Mouse (Mus musculus) liver, adult (tissue): ENCODE measurements around the gene Gm11116.
"Not testable (repeated sequence)": the region's sequence is repeated elsewhere in the genome, so short reads cannot be mapped to it uniquely, and the experiment has no call there.

ENCODE experiments used
- GATA4 ChIP-seq: IDR thresholded peaks from 2 replicates; pipeline ENCODE4 v1.6.1; 2014; ENCODE audit warnings: mild to moderate bottlenecking, low read length; ENCODE audit not compliant: insufficient replicate concordance

The Gm11116 gene

GRCm38 (mm10) chr5:88111430-88111829 is at the start of gene Gm11116:
TSS of gene Gm11116 (minus strand) at chr5:88111530.
- no peak for TF ChIP-seq GATA4

- TF ChIP-seq GATA4, result no peak
These were observed 42.7 kb upstream of the Gm11116 start, which contains the start of gene Gm11115 for GRCm38 (mm10) chr5:88153999-88154398. TSS of gene Gm11115 (minus strand) at chr5:88154099.

DNA sequence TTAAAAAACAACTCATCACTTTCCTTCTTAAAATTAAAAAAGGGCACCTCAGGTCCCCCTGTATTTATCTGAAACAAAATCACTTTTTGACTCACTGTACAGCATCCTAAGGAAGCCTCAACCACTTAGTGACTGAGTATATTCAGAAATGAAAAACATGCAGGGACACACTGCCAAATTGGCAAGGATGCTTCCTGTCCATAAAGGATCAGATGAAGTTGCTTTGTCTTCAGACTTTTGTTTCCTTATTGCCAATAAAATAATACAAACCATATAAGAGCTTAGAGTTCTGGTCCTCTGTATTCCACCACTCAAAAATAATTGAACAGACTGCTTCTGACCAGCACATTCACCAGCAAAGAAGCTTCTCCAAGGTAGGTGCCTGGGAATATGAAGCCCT is 25.1 kb downstream of the Gm11116 start, which contains the start of gene Smr2:
Gene Smr2 (plus strand): TSS at position 301 of the 400 bp plus-strand sequence.
- TF ChIP-seq GATA4, result not testable (repeated sequence)
